Mouse (Mus musculus): ENCODE data around the gene Slc41a3.

DNA sequence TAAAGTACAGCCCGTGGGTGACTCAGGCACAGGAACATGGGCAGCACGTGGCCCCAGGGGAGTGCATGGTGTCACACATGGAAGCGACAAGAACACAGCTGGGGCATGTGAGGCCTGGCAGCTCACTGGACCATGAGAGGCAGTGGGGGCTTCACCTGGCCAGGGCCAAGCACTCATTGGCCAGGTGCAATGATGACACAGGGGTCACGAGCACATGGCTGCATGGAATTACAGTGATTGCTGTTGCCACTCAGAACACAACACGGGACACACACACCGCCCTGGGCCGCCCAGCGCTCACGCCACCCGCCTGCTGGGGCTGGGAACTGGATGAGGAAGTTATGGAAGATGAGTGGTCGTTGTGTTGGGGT, 56.5 kb downstream of the Slc41a3 start:
- no peak for TF ChIP-seq CTCF (IDR thresholded peaks at IDR 0.05; ENCODE audit: control insufficient read depth, insufficient read depth, insufficient replicate concordance, low read depth, low read length)
- no peak for TF ChIP-seq POLR2A (IDR thresholded peaks at IDR 0.05; ENCODE audit: control insufficient read depth, low read depth, low read length)

Data from testis, adult 2 months (tissue).